Mouse (Mus musculus): Measurements from ENCODE around the gene Snta1.

DNA sequence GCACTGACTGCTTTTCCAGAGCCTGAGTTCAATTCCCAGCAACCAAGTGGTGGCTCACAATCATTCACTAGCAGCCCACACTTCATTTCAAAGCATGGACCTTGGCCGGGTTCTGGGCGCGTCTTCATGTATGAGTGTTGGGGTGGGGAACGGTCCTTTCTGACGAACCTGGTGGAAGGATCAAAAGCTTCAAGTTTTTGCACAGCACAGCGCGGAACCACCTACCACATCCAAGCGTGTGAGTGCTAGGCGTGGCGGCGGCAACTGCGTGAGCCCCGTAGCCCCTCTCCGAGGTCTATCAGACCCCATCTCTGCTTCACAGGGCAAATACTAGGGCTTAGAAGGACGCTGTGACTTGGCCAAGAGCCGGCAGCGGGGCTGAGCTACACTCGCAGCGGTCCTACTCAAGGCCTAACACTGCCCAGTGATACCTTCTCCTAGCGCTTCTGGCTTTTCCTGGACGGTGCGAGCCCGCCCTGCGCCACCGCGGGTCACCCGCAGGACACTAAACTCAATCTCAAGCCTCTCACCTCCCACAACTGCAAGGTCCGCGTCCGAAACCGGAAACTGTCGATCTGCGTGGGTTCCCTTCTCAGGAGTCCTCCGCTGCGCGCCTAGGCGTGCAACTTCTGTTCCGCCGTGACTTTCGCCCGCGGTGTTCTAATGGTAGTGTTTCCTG lies 35.6 kb downstream of the Snta1 start:
- TF ChIP-seq CTCF (conservative IDR thresholded peaks at IDR 0.05; ENCODE audit: low read length) (no peak), POU5F1 (IDR thresholded peaks at IDR 0.05; ENCODE audit: borderline replicate concordance, low read length) (no peak), NANOG (IDR thresholded peaks at IDR 0.05; ENCODE audit: borderline replicate concordance, low read length) (no peak)

All from E14TG2a.4 (cell line).